Mouse (Mus musculus) cerebellum, adult (tissue): ENCODE results near the gene Dusp1.

Experiments
- ATAC-seq: cut with Nextera tagmentation; 2 replicates; pipeline ENCODE4 v1.9.2; 2017; ENCODE audit warnings: mild to moderate bottlenecking, moderate library complexity, mixed read lengths; ENCODE audit not compliant: insufficient number of reproducible peaks, low FRiP score, low TSS enrichment

The Dusp1 gene

GRCm38 (mm10) chr17:26506997-26507871, 54.7 kb downstream of the Dusp1 start:
- peak; percentile 9; the same call in 1 of the 2 replicates for ATAC-seq

DNA sequence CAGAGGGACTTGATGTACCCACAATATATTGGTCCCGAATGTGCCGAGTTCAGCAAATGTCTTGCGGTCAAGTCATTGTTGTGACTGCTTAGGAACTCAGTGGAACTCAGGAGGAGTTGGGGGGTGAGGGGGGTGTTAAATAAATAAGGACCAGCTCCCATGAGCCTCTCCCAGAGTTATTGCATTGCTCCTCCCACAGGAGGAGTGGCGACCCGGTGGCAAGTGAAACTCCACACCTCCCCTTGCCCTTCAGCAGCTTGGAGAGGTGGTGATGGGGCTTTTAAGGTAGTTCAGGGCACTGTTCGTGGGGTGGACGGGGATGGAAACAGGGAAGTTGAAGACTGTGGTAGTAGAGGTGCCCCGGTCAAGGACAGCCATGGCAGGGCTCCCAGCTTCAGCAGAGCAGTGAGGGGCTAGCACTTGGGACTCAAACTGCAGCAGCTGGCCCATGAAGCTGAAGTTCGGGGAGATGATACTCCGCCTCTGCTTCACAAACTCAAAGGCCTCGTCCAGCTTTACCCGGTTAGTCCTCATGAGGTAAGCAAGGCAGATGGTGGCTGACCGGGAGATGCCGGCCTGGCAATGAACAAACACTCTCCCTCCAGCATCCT, 55.8 kb downstream of the Dusp1 start:
- no peak for ATAC-seq

DNA sequence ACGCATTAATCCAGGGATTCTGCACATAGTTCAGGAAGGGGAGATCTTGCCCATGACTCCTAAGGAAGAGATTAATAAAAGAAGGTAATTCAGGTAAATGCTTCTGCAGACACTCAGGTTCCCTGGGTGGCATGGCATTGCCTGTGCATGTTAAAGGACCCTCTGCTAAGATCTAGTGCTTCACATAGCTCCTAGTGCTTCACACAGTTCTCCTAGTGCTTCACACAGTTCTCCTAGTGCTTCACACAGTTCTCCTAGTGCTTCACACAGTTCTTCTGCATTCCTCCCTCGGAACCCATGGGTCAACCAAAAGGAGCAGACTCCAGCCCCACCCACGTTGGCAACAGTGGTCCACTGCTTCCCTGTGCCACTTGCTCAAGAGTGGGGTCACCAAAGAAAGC, 56.7 kb downstream of the Dusp1 start:
- ATAC-seq: no peak

- ATAC-seq: no peak
Observed at GRCm38 (mm10) chr17:26503981-26504671, 57.8 kb downstream of the Dusp1 start.

- ATAC-seq: peak; percentile 58
Observed at GRCm38 (mm10) chr17:26502808-26503671, 58.9 kb downstream of the Dusp1 start.

DNA sequence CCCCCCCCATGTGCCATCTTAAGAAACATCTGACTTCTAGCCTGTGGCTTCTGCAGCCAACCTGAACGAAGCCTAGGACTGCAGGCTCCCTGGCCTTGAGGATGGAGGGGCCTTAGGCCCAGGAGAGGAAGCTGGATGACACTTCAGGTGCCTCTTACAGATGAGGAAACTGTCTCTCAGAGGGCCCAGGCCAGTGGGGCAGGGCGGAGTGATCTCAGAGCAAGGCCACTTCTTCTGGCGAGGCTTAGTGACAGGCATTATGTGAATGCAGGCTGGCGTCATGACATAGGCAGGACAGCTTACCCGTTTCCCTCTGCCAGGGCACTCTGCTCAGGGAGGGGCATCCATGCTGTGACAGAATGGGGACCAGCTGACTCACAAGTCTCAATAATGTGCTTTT, 60.1 kb downstream of the Dusp1 start:
- no peak for ATAC-seq

DNA sequence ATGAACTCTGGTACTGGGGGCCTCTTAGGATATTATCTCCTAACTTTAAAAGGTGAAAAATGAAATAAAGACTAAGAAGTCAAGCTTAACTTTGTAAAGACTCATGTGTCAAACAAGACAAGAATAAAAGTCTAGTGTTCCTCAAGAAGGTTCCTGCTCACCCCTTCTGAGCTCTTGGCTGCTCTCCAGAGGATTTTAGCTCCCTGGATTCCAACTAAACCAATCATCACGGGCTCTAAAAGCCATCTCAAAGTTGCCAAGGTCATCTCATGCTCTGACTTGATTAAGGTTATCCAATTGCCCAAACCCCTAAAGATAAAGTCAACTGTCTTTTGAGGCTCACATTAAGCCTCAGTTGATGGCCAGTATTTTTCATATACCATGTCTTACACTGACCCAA, 63.3 kb downstream of the Dusp1 start:
- no peak for ATAC-seq

GRCm38 (mm10) chr17:26497416-26497923, 64.5 kb downstream of the Dusp1 start:
- ATAC-seq: no peak

- no peak for ATAC-seq
Observed at GRCm38 (mm10) chr17:26494642-26495468, 67.1 kb downstream of the Dusp1 start.

DNA sequence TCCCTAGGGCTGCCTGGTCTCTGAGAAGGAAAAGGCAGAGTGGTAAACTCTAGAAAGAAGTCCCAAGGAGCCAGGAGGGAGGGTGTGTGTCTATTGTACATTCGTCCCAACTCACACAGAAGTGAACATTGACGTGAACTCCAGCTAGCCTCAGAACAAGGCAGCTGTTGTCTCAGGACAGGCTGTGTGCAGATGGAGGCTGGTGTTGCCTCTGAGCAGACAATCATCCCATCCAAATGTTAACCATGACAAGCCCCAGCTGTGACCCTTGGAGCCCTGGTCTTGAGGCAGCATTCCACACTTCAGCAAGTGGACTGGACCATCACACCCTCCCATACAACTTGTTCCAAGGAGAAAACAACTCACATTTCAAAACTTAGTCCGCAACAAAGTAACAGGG, 69.7 kb downstream of the Dusp1 start:
- ATAC-seq: no peak

DNA sequence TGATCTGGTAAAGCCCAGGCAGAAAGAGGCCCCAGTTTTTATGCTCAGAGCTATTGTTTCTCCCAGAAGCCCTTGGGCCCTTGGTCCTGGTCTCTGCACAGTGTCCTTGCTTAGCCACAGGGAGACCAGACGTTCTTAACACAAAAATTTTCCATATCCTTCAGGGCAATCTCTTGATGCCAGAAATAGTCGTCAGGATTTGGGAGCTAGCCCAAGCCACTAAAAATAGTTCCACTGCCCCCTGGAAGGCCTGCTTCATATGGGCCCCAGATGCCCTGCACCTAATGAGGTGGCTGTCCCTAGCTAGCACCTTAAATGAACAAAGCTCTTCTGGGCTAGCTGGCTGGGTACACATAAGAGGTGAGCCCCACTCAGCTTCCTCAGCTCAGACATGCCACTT, 71.0 kb downstream of the Dusp1 start:
- no peak for ATAC-seq

- ATAC-seq: no peak
Observed at GRCm38 (mm10) chr17:26490072-26490471, 71.9 kb downstream of the Dusp1 start.

DNA sequence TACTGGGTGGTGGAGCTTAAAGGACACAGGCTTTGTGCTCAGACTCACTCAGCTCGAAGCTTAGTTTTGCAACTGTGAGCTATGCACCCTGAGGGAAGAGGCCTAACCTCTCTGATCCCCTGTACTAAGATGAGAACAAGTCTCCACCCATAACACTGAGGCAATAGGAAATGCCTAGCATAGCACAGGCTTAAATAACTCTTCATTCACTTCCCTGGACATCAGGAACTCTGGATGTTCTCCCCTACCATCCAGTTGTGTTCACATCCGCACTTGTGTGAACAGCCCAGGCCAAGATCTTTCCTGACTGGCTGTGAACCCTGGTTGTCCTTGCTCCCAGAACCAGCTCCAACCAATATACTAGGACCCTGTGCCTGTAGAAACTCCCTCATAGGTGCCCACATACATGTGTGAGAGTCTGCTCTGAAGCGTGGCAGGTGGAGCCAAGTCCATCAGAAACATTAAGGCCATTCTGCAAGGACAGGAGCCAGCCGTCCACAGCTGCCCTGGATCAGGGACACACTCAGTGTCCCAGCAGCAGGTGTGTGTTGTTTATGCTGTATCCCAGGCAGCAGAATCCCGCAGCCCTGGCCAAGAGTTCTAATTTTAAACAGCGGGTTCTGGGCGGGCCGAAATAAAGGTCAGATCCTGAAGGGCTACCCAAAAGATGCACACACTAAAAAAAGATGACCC, 73.1 kb downstream of the Dusp1 start:
- no peak for ATAC-seq

DNA sequence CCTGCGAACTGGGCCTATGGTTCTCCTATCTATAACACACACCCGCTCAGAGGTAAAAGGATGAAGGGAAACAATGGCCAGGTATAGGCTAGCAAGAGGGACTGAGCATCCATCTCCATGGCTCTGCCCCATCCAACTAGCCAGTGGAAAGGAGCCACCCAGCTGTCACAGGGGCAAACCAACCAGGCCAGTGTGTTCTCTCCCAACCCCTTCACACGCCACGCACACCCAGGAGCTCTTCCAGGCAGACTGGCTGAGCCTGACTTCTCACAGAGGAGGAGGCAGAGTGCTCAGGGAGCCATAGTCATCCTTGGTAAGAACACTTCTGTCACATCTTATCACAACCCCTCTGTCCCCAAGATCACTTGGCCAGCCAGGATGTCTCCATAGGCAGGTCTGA, 74.0 kb downstream of the Dusp1 start:
- ATAC-seq: no peak

- ATAC-seq: no peak
Observed at GRCm38 (mm10) chr17:26487266-26487665, 74.7 kb downstream of the Dusp1 start.

GRCm38 (mm10) chr17:26484626-26485421, 77.1 kb downstream of the Dusp1 start:
- no peak for ATAC-seq

- ATAC-seq: no peak
Observed at GRCm38 (mm10) chr17:26480956-26481355, 81.0 kb downstream of the Dusp1 start.

GRCm38 (mm10) chr17:26479619-26480018, 82.3 kb downstream of the Dusp1 start:
- ATAC-seq: no peak
